Mouse (Mus musculus): Measurements from ENCODE around the gene Cpeb3. TPM values are rescaled to one million over a fixed set of nuclear protein-coding genes. Genes with fewer than 3 reads are reported as not detected.
A peak's percentile ranks its signal among the peaks of the same experiment; 100 is the strongest.
"Not testable (repeated sequence)": the region's sequence is repeated elsewhere in the genome, so short reads cannot be mapped to it uniquely, and the experiment has no call there.

The Cpeb3 gene
- total RNA-seq, 2 experiments from 2014 or later = 87.0 to 97.8 TPM

- DNase-seq (ENCODE audit: low spot score in 2 of 2) = no peak
Observed at GRCm38 (mm10) chr19:37090146-37091061, 118.0 kb downstream of the Cpeb3 start.

- no peak for DNase-seq (ENCODE audit: low spot score in 2 of 2)
Observed at GRCm38 (mm10) chr19:37088043-37088748, 120.2 kb downstream of the Cpeb3 start.

GRCm38 (mm10) chr19:37084546-37084945 lies 123.9 kb downstream of the Cpeb3 start:
- no peak for DNase-seq (ENCODE audit: low spot score in 2 of 2)

GRCm38 (mm10) chr19:37081467-37081866 lies 126.9 kb downstream of the Cpeb3 start:
- no peak for DNase-seq (ENCODE audit: low spot score in 2 of 2)

- no peak for DNase-seq (ENCODE audit: low spot score in 2 of 2)
Observed at GRCm38 (mm10) chr19:37079151-37079550, 129.2 kb downstream of the Cpeb3 start.

GRCm38 (mm10) chr19:37078571-37078970 lies 129.8 kb downstream of the Cpeb3 start:
- no peak for DNase-seq (ENCODE audit: low spot score in 2 of 2)

- peak; percentile 45 to 55 for DNase-seq (ENCODE audit: low spot score in 2 of 2)
Observed at GRCm38 (mm10) chr19:37078064-37078463, 130.3 kb downstream of the Cpeb3 start.

GRCm38 (mm10) chr19:37077258-37077657 lies 131.1 kb downstream of the Cpeb3 start:
- not testable (repeated sequence) for DNase-seq (ENCODE audit: low spot score in 2 of 2)

GRCm38 (mm10) chr19:37076646-37077045 lies 131.8 kb downstream of the Cpeb3 start:
- DNase-seq (ENCODE audit: low spot score in 2 of 2) = no peak

GRCm38 (mm10) chr19:37076116-37076515 lies 132.3 kb downstream of the Cpeb3 start:
- no peak for DNase-seq (ENCODE audit: low spot score in 2 of 2)

GRCm38 (mm10) chr19:37075690-37076089 lies 132.7 kb downstream of the Cpeb3 start:
- DNase-seq (ENCODE audit: low spot score in 2 of 2) = peak; percentile 37 to 67

- DNase-seq (ENCODE audit: low spot score in 2 of 2) = no peak
Observed at GRCm38 (mm10) chr19:37074726-37075125, 133.7 kb downstream of the Cpeb3 start.

GRCm38 (mm10) chr19:37074276-37074675 lies 134.1 kb downstream of the Cpeb3 start:
- DNase-seq (ENCODE audit: low spot score in 2 of 2) = no peak

- DNase-seq (ENCODE audit: low spot score in 2 of 2) = peak; percentile 42 to 58
Observed at GRCm38 (mm10) chr19:37072871-37073629, 135.4 kb downstream of the Cpeb3 start.

GRCm38 (mm10) chr19:37069243-37069642 lies 139.2 kb downstream of the Cpeb3 start:
- DNase-seq (ENCODE audit: low spot score in 2 of 2) = no peak

GRCm38 (mm10) chr19:37060078-37060477 lies 148.3 kb downstream of the Cpeb3 start:
- no peak for DNase-seq (ENCODE audit: low spot score in 2 of 2)

GRCm38 (mm10) chr19:37059623-37060022 lies 148.8 kb downstream of the Cpeb3 start:
- peak in 1 of 2 experiments; percentile 52 for DNase-seq (ENCODE audit: low spot score in 2 of 2)

- no peak for DNase-seq (ENCODE audit: low spot score in 2 of 2)
Observed at GRCm38 (mm10) chr19:37057161-37057905, 151.1 kb downstream of the Cpeb3 start.

- no peak for DNase-seq (ENCODE audit: low spot score in 2 of 2)
Observed at GRCm38 (mm10) chr19:37055976-37056556, 152.3 kb downstream of the Cpeb3 start.

- peak; percentile 40 to 70 for DNase-seq (ENCODE audit: low spot score in 2 of 2)
Observed at GRCm38 (mm10) chr19:37050643-37051345, 157.6 kb downstream of the Cpeb3 start.
